Mouse (Mus musculus) spleen, postnatal 36 days (tissue): Measurements from ENCODE around the gene Stx17.

Experiments used
- DNase-seq, 2 experiments: peaks; one replicate each; pipeline ENCODE4 v3.0.0; 2022; ENCODE audit warnings: low spot score in 2 of 2, mixed read lengths in 1 of 2

Stx17 gene

DNA sequence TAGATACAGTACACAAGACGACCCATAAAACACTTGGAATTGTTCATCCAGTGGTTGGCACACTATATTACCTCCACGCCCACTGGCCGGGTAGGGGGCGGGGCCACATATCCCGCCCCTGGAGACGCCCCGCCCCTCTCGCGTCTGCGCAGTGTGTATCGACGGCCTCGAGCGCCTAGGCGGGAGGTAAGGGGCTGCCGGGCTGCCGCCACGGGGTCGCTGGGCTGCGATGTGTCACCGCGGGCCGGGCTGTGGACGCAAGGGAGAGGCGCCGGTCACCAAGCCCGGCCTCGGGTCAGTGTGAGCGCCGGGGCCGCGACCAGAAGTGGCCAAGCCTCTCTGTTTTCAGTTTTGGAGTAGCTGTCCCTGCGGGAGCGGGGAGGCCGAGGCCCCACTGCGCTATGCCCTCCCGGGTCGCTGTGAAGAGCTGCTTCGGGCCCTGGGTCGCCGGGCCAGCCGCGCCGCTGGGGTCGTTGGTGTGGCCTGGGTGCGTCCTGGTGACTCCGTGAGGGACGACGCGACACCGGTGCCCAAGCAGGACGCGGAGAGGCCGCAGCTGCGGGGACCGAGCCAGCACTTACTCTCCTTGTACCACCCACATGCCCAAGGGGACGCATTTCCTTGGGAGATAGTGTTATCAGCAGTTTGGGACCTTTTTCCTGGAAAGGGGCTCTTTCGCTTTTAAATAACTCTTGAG lies at the start of gene Stx17:
Stx17 (plus strand) TSS at position 143 of the 697 bp plus-strand sequence.
- DNase-seq = peak; percentile 80 to 88

DNA sequence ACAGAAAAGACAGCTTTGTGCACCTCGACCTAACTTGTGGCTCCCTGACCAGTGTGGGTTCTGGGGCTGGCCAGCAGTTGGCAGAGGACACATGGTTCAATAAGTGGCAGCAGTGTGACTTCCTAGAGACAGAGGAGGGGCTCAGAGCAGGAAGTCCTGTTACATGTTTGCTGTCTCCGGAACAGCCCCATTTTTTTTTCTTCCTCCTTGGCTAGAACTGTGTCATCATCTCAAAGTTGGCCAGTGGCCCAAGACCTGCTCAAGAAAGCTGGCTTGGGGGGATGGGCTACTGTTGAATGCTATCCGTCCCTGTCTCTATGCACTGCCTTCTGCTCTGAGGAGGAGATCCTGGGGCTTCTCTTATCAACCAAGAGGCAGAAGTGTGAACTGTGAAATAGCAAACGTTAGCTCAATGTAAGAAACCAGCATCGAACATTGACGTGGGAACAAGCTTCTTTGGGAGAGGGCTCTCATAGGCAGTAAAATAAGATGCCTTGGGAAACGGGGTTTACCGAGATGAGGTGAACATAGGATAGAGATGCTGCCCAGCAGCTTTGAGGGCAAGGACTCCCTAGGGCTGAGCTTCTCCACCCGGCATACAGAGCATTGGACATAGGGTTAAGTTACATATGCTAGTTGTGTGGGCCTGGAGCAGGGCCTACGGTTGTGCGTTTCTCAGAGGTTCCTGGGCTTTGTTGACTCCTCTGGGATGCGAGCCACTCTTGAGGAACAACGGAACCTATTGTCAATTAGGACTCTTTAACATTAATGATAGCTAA lies 47.8 kb upstream of the Stx17 start:
- peak; percentile 48 to 74 for DNase-seq

DNA sequence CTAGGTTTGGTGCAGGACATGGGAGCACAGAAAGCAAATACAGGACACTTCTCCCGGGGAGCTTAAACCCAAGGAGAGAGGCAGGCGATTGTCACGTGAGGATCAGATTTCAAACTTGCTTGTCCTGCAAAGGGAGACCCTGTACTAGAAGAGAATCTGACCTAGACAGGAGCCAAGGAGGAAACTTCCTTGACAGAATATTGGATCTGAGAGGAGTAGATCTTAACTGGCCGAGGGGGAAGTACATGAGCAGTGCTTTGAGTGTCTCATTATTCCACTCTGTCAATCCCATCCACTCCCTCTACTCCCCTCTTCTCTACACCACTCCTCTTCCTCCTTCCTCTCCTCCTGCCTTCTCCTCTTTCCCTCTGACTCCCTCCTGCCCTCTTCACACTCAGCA lies 46.5 kb upstream of the Stx17 start:
- DNase-seq = no peak

DNA sequence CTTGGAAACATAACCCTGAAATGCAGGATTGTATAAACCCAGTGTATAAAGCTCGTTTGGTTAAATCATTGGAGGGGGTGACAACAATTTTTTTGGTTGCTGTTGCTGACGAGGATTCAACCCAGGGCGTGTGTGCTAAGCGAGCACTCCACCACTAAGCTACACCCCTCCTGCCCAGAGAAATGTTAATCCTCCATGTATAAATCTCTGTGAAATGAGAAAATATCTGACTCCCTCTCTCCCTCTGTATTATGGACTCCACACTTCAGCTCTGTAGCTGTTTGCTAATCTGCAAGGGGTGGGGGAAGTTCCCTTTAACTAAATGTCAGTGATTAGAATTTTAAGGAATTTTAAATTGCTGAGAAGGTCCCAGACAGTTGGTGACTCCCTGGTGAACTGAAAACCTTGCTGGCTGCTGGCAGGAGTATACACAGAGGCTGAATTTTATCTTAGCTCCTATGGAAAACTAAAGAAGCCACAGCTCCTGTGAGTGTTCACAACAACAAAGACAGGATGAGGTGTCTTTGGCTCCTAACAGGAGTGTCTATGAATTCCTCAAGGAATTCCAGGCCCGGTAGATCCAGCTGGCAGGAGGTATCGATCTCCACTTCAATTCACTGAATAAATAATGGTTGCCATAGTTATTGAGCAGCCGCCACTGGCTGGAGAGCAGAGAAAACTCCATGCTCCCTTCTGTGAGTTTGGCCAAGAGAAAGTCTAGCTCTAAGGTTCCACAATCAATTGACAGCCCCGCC lies 45.3 kb upstream of the Stx17 start:
- DNase-seq = no peak

DNA sequence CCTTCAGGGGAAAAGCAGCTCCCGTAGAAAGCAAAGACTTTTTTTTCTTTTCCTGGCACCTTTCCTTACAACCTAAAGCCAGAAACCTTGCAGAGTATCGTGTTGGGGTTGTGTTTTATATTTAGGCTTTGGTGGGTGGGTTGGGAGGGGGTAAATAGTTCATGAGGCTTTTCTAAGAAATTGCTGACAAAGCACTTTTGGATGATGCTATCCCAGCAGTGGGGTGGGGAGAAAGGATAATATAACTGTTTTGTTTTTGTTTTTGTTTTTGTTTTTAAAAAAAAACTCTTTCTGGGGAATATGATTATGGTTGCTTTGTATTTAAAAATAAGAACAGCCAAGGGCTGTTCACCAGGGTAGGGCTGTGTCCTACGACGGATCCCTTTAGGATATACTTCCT lies 41.3 kb upstream of the Stx17 start:
- no peak for DNase-seq

DNA sequence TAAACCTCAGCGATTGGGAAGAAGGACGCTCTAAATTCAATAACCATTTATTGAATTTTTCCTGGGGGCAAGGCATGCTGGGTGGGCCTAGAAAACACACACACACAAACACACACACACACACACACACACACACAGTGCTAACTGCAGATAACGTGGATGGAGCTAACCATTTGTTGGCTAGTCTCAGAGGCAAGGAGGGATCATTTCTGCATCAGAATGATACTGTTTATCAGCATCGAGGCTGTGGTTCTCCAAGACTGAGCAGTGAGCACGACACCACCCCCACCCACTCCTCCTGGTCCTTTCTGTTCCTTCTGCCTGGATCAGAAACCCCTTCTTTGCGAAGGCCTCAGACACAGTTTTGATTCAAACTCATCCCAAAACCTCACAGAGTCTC lies 38.1 kb upstream of the Stx17 start:
- peak; percentile 8 to 31 for DNase-seq

DNA sequence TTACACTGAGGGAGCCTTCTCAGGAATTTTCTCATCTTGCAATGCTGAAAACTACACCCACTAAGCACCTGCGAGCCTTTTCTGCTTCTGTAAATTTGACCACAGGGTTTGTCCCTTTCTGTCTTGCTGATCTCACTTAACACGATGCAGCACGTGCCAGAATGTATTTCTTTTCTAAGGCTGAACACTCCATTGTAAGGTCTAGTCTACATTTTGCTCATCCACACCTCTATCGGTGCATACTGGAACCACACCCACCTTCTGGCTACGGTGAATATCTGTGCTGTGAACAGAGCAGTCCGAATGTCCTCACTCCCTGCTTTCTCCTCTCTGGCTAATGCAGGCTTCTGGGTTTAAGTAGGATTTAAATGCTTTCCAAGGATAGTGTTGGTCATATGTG lies 37.2 kb upstream of the Stx17 start:
- DNase-seq = no peak

DNA sequence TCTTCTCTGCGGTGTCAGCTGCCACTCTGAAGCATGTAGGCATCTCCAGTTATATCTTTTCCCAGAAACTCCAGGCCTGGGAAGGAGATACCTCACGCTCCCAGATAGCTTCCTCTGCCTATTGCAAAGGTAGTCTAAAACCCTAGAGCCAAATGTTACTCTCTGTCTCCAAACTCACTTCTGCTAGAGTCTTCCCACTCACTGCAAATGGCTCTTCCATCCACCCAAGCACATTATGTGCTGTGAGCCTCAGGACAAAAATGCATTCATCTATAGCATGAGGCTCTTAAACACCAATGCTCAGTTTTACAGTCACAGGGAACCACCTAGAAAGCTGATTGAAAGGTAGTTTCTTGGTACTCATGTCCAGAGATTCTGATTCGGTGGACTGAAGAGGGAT lies 31.5 kb upstream of the Stx17 start:
- DNase-seq = no peak

DNA sequence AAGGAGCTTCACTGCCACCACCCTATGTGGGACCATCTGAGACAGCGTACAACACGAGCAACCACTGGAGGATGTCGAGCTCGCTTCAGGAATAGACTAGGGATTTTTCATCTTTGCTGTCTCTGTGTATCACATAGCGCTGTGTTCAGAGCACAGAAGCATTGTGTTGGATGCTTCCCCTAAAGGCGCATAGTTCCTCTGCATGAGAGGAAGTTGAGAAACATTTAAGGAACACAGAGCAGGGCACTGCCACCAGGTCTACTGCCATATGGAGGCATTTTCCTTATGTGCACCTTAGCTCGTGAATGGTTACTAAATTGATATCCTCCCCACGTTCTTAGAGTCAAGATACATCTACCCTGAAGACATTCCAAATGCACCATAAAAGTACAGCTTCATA lies 24.5 kb upstream of the Stx17 start:
- no peak for DNase-seq

DNA sequence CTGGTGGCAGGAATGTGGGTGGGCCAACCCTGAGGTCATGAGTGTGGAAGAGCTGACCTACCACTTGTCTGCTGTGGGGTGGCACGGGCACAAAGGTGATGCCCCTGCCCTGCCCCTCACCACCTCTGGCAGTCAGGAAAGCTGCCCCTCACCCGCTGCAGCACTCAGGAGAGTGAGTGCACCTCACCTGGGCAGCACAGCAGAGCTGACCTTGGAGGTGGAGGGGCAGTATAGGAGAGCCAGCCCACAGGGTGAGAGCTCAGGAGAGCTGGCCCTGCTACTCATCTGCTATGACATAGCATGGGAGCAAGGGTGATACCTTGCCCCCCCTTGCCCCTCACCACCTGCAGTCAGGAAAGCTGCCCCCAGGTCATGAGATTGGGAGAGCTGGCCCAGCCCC lies 22.7 kb upstream of the Stx17 start:
- DNase-seq = no peak

DNA sequence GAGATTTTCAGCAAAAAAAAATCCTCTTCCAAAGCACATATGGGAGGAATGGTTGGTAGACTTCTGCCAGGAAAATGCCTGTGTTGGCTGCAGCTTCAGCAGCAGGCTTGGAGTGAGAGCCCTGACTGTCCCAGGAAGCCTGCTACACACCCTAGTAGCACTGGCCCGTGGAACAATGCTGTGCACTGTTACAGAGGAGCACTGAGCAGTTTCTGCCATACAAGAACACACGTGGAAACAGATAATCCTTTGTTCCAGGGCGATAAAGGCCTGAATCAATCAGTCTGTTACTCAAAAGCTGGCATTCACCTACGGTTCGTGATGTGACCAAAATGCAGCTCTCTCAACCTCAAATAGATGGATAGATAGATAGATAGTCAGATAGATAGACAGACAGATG lies 19.3 kb upstream of the Stx17 start:
- DNase-seq = no peak

DNA sequence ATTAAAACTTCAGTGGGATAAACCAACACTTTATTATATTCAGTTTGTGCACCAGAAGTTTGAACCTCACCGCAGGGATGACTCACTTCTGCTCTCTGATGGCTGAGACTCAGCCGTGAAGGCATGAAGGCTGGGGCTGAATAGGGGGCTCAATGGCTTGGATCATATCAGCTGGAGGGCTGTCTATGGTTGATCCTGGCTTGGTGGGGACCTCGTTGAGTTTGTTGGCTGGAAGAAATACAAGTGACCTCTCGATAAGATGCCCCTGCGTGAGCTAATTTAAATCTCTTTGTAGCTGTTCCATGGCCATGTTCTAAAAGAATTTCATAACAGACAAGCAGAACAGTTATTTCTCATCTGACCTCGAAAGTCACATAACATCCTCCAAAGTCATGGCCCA lies 17.6 kb upstream of the Stx17 start:
- DNase-seq = no peak

DNA sequence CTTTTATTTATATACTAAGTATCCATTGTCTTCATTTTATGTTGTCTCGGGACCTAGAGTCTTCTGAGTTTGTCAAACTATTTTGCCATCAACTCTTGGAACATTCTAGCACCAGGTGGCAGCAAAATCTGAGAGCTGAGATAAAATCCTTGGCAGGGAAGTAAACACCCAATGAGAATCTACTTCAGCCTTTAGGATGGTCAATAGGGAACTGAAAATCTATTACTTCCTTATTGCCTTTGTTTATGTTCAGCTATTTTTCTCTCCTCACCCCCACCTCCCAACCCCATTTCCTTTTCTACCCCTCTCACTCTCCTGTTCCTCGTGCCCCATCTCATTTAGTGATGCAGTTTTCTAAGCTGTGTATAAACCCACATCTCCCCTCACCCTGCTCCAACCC lies 16.1 kb upstream of the Stx17 start:
- DNase-seq = peak; percentile 56 to 77

DNA sequence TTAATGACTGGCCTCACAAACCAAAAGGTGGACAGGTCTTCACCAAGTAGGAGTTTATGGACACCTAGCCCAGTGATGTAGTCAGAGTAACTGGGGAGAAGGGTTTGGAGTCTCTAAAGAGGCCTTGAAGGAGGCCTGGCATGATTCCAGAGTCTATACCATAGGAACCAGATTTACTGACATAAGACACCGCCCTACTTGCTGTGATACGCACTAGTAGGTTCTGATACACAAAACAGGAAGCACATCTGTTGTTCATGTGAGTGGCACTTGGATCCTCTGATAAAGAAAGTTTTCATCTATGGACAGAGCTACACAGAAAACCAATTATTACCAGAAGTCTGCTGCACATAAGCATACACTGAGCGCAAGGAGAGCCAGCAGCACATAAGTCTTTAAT lies 14.4 kb upstream of the Stx17 start:
- DNase-seq = peak; percentile 19 to 40

DNA sequence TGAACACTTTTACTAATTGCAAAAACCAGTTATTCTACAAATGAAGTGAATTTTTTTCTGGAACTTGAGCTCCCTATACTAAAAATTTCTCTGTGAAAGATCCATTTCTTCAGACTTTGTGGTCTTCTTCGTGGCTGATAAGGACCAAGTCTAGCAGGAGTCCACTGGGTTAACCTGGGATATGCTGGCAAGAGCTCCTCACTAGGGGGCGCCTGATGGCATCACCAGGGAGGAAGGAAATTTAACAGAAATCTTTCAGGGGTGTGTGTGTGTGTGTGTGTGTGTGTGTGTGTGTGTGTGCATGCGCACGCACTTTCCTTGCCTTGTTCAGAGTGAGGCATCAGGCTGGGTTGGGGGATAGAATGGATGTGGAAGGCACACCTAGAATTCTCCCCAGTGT lies 8.5 kb upstream of the Stx17 start:
- DNase-seq = peak; percentile 50 to 52

DNA sequence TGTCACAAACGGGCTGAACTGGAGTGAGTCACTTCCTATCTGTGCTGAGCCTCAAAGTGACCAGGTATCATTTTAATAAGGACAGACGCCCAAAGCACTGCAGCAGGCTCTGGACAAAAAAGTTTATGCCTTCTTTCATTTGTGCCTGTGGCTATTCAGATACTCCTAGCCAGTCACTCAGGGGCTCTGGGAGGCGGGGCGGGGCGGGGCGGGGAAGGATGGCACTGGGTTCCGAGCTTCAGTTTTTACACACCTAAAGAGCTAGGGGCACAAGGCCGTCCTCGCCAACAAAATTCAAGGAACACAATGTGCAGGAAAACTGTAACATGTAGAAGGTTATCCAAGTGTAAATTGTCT lies 321 bp upstream of the Stx17 start:
- no peak for DNase-seq

DNA sequence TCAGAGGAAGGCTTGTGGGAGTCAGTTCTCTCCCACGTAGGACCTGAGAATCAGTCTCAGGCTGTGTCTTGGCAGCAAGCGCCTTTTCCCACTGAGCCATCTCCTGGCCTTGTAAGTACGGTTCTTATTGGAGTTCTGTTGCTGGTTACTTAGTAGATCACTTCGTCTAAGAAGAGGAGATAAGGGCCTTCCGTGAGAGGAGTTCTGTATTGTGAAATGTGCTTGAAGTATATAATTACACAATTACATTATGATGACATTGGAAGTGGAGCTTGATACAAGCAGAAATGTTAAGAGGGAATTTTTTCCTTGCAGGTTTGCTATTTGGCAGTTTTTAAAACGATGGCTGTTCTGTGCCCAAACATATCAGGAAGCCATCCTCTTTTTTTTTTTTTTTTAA lies 5.6 kb downstream of the Stx17 start:
- DNase-seq = no peak

DNA sequence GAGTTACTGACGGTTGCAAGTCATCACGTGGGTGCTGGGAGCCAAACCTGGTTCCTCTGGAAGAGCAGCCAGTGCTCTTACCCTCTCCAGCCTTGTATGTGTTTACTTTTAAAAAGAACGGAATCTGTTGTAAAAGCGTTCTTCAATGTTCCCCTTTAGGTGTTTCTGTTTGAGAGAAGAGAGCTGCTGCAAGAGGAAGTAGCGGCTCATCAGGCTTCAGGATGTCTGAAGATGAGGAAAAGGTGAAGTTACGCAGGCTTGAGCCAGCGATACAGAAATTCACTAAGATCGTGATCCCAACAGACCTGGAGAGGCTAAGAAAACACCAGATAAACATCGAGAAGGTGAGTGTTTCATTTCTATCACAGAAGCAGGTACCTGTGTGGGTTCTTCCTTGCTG lies 6.9 kb downstream of the Stx17 start:
- no peak for DNase-seq

DNA sequence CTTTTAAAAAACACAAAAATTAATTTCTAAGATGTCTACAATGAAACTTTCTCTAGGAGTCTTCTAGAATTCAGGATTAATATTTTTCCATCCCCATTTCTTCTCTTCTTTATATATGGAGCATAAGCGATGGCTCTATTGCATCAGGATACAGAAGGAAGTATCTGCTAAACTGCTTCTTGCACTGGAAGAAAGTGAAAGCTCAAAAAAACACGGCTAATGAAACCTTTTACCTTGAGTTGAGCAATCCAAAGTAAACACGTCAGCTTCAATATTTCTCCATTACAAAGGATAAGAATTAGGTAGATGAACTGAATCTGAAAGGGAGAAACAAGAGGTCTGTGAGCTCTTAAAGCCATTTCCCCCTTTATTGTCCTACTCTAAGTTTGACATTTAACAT lies 8.0 kb downstream of the Stx17 start:
- DNase-seq = no peak

DNA sequence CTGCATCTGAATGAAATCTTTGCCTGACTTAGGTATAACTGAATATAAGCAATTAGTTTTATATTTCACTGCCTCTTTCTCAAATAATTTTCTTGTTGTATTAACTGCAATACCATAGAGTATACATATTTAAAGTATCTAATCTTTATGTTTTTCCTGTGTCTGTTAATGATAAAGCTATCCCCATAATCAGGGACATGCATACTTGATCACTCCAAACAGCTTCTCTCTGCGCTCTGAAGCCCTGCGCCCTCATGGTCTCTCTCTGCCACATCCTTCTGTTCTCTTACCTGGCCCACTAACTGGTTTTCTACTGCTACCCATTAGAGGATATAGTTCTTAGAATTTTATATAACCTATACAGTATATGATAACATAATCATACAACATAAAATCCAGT lies 24.8 kb downstream of the Stx17 start:
- DNase-seq = no peak

DNA sequence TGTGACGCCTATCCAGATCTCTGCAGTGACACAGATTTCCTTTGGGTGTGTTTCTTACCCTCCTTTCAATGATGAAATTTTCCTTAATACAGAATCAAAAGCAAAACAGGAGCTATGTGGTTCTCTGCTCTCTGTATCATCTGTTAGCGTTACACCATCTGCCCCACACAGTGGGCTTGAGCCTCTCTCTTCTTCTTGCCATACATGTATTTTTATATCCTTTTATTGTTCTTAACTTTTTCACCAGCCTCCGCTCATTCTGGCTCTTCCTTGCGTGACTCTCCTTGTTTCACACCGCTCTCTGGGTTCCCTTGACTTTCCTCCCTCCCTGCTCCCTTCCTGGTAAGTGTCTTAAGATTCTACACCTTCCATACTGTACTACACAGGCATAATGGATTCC lies 28.5 kb downstream of the Stx17 start:
- DNase-seq = no peak

DNA sequence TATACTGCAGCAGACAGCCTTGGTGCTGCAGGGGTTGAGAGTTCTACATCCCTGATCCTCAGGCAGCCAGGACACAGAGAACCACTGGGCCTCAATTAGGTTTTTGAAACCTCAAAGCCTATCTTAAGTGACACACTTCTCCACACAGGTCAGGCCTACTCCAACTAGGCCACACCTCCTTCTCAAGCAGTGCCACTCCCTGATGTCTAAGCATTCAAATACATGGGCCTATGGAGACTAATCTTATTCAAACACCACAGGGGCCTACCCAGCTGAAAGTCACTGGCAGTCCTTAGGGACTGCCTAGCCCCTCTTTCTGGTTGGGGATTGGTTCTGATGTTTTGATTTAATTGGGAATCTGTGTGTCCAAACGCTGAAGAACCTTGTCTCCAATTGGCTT lies 31.1 kb downstream of the Stx17 start:
- DNase-seq = peak; percentile 6 to 34

DNA sequence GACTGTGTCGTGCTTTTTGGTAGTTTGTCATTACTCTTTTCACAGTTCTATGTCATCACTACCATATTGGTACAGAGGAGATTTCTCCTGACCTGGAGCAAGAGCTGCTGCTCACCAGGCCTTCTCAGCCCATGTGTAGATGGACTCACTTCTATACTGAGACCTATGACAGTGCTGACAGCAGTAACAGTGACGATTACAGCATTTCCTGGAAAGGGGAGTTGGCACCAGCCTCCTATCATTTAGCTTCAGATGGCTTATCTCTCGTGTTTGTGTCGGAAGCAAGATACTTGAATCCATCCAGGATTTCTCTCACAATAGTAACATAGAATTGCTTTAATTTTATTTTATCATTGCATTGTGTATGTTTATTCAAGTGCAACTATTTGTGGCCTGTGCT lies 35.7 kb downstream of the Stx17 start:
- no peak for DNase-seq
